Mouse (Mus musculus): ENCODE measurements around the gene Enkd1. TPM values are rescaled to one million over a fixed set of nuclear protein-coding genes. Genes with fewer than 3 reads are reported as not detected.

Gene Enkd1
- 20.4 and 26.3 TPM in 2 replicates for total RNA-seq (2012; rRNA removed)

GRCm38 (mm10) chr8:105707498-105708403, at the start of gene Enkd1, which contains the start of gene 4933405L10Rik:
Enkd1 (minus strand) TSS chr8:105708210.
4933405L10Rik (plus strand) TSS chr8:105707655.
- peaks cover 3 to 13% of the 10 kb centered on the region in 2 experiments; a peak in 1 of 4 replicates for H3K4me1 ChIP-seq (ENCODE audit: control insufficient read depth in 2 of 2, insufficient read depth in 2 of 2, low read length in 2 of 2, poor library complexity in 1 of 2)
- H3K9ac ChIP-seq (ENCODE audit: insufficient read depth, low read depth, low read length, poor library complexity, severe bottlenecking), result peak within 1 kb of the TSS; percentile 87
- H3K4me3 ChIP-seq (ENCODE audit: insufficient read depth in 1 of 2, low read depth in 1 of 2, low read length in 2 of 2, poor library complexity in 1 of 2, severe bottlenecking in 1 of 2), result peak within 1 kb of the TSS; percentile 79 to 86
- in situ Hi-C loops (cut with MboI; ENCODE audit: low sequenced_read_pairs in 2 of 2, unreplicated experiment in 2 of 2), result no loop called here
- TF ChIP-seq MAFK (IDR thresholded peaks at IDR 0.05; ENCODE audit: insufficient read depth, low read depth, low read length) (no peak), ZC3H11A (IDR thresholded peaks at IDR 0.05; ENCODE audit: borderline replicate concordance, low read depth, low read length) (no peak), ZNF384 (IDR thresholded peaks at IDR 0.05; ENCODE audit: low read depth, low read length) (no peak), HCFC1 (IDR thresholded peaks at IDR 0.05; ENCODE audit: borderline replicate concordance, insufficient read depth, low read length) (peak; percentile 98), CHD2 (IDR thresholded peaks at IDR 0.05; ENCODE audit: low read depth, low read length) (peak; percentile 95)
- 0 out of 2 replicates have a peak within 1 kb of the TSS, but pooled peaks have one; percentile 41 for H3K27ac ChIP-seq (ENCODE audit: insufficient read depth, low read depth, low read length, poor library complexity, severe bottlenecking)
- no peaks in the 10 kb centered on the region for H3K9me3 ChIP-seq (ENCODE audit: control insufficient read depth, insufficient read depth, low read depth, low read length)
- H3K36me3 ChIP-seq (ENCODE audit: control insufficient read depth, insufficient read depth, low read length, poor library complexity, severe bottlenecking), result peaks cover 13% of the 10 kb centered on the region
- DNase-seq (ENCODE audit: low read depth, low spot score), result peak; percentile 87

- TF ChIP-seq HCFC1 (IDR thresholded peaks at IDR 0.05; ENCODE audit: borderline replicate concordance, insufficient read depth, low read length) (no peak), MAFK (IDR thresholded peaks at IDR 0.05; ENCODE audit: insufficient read depth, low read depth, low read length) (no peak), ZC3H11A (IDR thresholded peaks at IDR 0.05; ENCODE audit: borderline replicate concordance, low read depth, low read length) (no peak), CHD2 (IDR thresholded peaks at IDR 0.05; ENCODE audit: low read depth, low read length) (no peak), ZNF384 (IDR thresholded peaks at IDR 0.05; ENCODE audit: low read depth, low read length) (no peak)
- in situ Hi-C loops (cut with MboI; ENCODE audit: low sequenced_read_pairs in 2 of 2, unreplicated experiment in 2 of 2), result no loop called here
- Histone ChIP-seq H3K4me1 (ENCODE audit: control insufficient read depth in 2 of 2, insufficient read depth in 2 of 2, low read length in 2 of 2, poor library complexity in 1 of 2) (peaks cover 5 to 6% of the 10 kb centered on the region in 2 experiments; a peak in 2 of 4 replicates), H3K9ac (ENCODE audit: insufficient read depth, low read depth, low read length, poor library complexity, severe bottlenecking) (no peak overlapping the region), H3K36me3 (ENCODE audit: control insufficient read depth, insufficient read depth, low read length, poor library complexity, severe bottlenecking) (no peaks in the 10 kb centered on the region), H3K9me3 (ENCODE audit: control insufficient read depth, insufficient read depth, low read depth, low read length) (no peaks in the 10 kb centered on the region), H3K27ac (ENCODE audit: insufficient read depth, low read depth, low read length, poor library complexity, severe bottlenecking) (no peak overlapping the region), H3K4me3 (ENCODE audit: insufficient read depth in 1 of 2, low read depth in 1 of 2, low read length in 2 of 2, poor library complexity in 1 of 2, severe bottlenecking in 1 of 2) (no peak overlapping the region)
- no peak for DNase-seq (ENCODE audit: low read depth, low spot score)
These were observed 46.7 kb upstream of the Enkd1 start for GRCm38 (mm10) chr8:105754688-105755087.

GRCm38 (mm10) chr8:105753916-105754315, 45.9 kb upstream of the Enkd1 start:
- no peak for TF ChIP-seq HCFC1 (IDR thresholded peaks at IDR 0.05; ENCODE audit: borderline replicate concordance, insufficient read depth, low read length)
- TF ChIP-seq MAFK (IDR thresholded peaks at IDR 0.05; ENCODE audit: insufficient read depth, low read depth, low read length), result no peak
- TF ChIP-seq ZC3H11A (IDR thresholded peaks at IDR 0.05; ENCODE audit: borderline replicate concordance, low read depth, low read length), result no peak
- TF ChIP-seq ZNF384 (IDR thresholded peaks at IDR 0.05; ENCODE audit: low read depth, low read length), result no peak
- no peak for TF ChIP-seq CHD2 (IDR thresholded peaks at IDR 0.05; ENCODE audit: low read depth, low read length)
- H3K27ac ChIP-seq (ENCODE audit: insufficient read depth, low read depth, low read length, poor library complexity, severe bottlenecking), result no peak overlapping the region
- no peak overlapping the region for H3K4me3 ChIP-seq (ENCODE audit: insufficient read depth in 1 of 2, low read depth in 1 of 2, low read length in 2 of 2, poor library complexity in 1 of 2, severe bottlenecking in 1 of 2)
- DNase-seq (ENCODE audit: low read depth, low spot score), result no peak
- H3K9ac ChIP-seq (ENCODE audit: insufficient read depth, low read depth, low read length, poor library complexity, severe bottlenecking), result no peak overlapping the region
- in situ Hi-C loops (cut with MboI; ENCODE audit: low sequenced_read_pairs in 2 of 2, unreplicated experiment in 2 of 2), result no loop called here
- H3K36me3 ChIP-seq (ENCODE audit: control insufficient read depth, insufficient read depth, low read length, poor library complexity, severe bottlenecking), result no peaks in the 10 kb centered on the region
- no peaks in the 10 kb centered on the region for H3K9me3 ChIP-seq (ENCODE audit: control insufficient read depth, insufficient read depth, low read depth, low read length)
- H3K4me1 ChIP-seq (ENCODE audit: control insufficient read depth in 2 of 2, insufficient read depth in 2 of 2, low read length in 2 of 2, poor library complexity in 1 of 2), result peaks cover 5 to 6% of the 10 kb centered on the region in 2 experiments; a peak in 2 of 4 replicates

- Histone ChIP-seq H3K27ac (ENCODE audit: insufficient read depth, low read depth, low read length, poor library complexity, severe bottlenecking) (no peak overlapping the region), H3K4me3 (ENCODE audit: insufficient read depth in 1 of 2, low read depth in 1 of 2, low read length in 2 of 2, poor library complexity in 1 of 2, severe bottlenecking in 1 of 2) (no peak overlapping the region), H3K36me3 (ENCODE audit: control insufficient read depth, insufficient read depth, low read length, poor library complexity, severe bottlenecking) (no peaks in the 10 kb centered on the region), H3K4me1 (ENCODE audit: control insufficient read depth in 2 of 2, insufficient read depth in 2 of 2, low read length in 2 of 2, poor library complexity in 1 of 2) (peaks cover 2 to 6% of the 10 kb centered on the region in 2 experiments; a peak in 2 of 4 replicates), H3K9ac (ENCODE audit: insufficient read depth, low read depth, low read length, poor library complexity, severe bottlenecking) (peak overlapping the region; percentile 12; the same call in 1 of the 2 replicates), H3K9me3 (ENCODE audit: control insufficient read depth, insufficient read depth, low read depth, low read length) (no peaks in the 10 kb centered on the region)
- TF ChIP-seq ZNF384 (IDR thresholded peaks at IDR 0.05; ENCODE audit: low read depth, low read length) (no peak), MAFK (IDR thresholded peaks at IDR 0.05; ENCODE audit: insufficient read depth, low read depth, low read length) (no peak), CHD2 (IDR thresholded peaks at IDR 0.05; ENCODE audit: low read depth, low read length) (no peak), ZC3H11A (IDR thresholded peaks at IDR 0.05; ENCODE audit: borderline replicate concordance, low read depth, low read length) (no peak)
- in situ Hi-C loops (cut with MboI; ENCODE audit: low sequenced_read_pairs in 2 of 2, unreplicated experiment in 2 of 2), result no loop called here
- peak; percentile 40 for DNase-seq (ENCODE audit: low read depth, low spot score)
These were observed 42.6 kb upstream of the Enkd1 start for GRCm38 (mm10) chr8:105750606-105751005.
